Mouse (Mus musculus) stomach, postnatal 0 days (tissue): ENCODE results near the gene Usp3.
A peak's percentile ranks its signal among the peaks of the same experiment; 100 is the strongest.

Experiments used
- CTCF ChIP-seq: IDR thresholded peaks from 2 replicates; pipeline ENCODE4 v1.5.1; 2016; ENCODE audit warnings: antibody characterized with exemption, low read depth, mild to moderate bottlenecking, moderate library complexity
- EP300 ChIP-seq: optimal IDR thresholded peaks from 2 replicates; pipeline ENCODE3; 2016; ENCODE audit warnings: antibody characterized with exemption

DNA sequence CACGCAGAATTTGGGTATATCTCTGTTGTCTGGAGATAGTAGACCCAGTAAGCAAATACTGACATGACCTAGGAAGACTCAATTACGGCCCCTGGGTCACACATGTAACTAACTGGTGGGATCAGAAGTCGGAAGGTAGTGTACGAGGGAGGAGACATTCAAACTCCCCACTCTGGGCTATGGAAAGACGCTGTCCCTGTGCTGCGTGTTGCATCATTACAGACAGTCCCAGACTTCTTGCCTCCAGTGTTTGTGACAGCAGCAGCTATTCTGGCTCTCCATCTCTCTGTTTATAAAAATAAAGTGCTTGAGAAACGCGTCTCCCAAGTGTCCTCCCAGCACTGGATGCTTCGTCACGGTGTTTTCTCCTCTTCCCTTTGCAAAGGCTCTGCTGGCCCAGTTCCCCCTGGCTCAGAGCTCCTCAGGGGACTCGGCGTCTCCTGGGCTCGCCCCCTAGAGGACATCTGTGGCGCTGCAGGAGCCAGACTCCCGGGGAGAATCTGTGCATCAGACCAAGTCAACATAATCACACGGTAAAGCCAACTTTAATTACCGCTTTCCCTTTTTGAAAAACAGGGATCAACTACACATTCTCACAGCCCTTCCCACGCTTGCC, 18.6 kb upstream of the Usp3 start:
- TF ChIP-seq CTCF (peak; percentile 96), EP300 (no peak)
